Mouse (Mus musculus) brain, embryonic 18.5 days (tissue): ENCODE results near the gene Caap1.

Source experiments
- DNase-seq: peaks from one replicate; pipeline ENCODE4 v3.0.0-alpha.2; 2012; ENCODE audit warnings: low read depth, low spot score

Caap1 gene

GRCm38 (mm10) chr4:94556265-94557054 lies at the start of gene Caap1, which contains the start of gene Gm10306:
Gene Caap1 (minus strand): TSS chr4:94556796.
Gene Gm10306 (plus strand): TSS chr4:94556546.
- peak; percentile 82 for DNase-seq

GRCm38 (mm10) chr4:94605591-94605990 lies 49.0 kb upstream of the Caap1 start:
- DNase-seq: no peak

GRCm38 (mm10) chr4:94604452-94605019 lies 47.9 kb upstream of the Caap1 start:
- DNase-seq: no peak

- DNase-seq: peak; percentile 85
These were observed 46.5 kb upstream of the Caap1 start, which contains the start of gene Plaa for GRCm38 (mm10) chr4:94603031-94603629. Gene Plaa (minus strand): TSS chr4:94603244.

GRCm38 (mm10) chr4:94602496-94603030 lies 46.0 kb upstream of the Caap1 start:
- DNase-seq: no peak

- no peak for DNase-seq
These were observed 44.8 kb upstream of the Caap1 start for GRCm38 (mm10) chr4:94601395-94601794.

GRCm38 (mm10) chr4:94592709-94593108 lies 36.1 kb upstream of the Caap1 start:
- no peak for DNase-seq

GRCm38 (mm10) chr4:94591765-94592381 lies 35.3 kb upstream of the Caap1 start:
- no peak for DNase-seq

GRCm38 (mm10) chr4:94572677-94573076 lies 16.1 kb upstream of the Caap1 start:
- DNase-seq: no peak

GRCm38 (mm10) chr4:94564297-94564696 lies 7.7 kb upstream of the Caap1 start:
- DNase-seq: no peak

- no peak for DNase-seq
These were observed 5.5 kb upstream of the Caap1 start for GRCm38 (mm10) chr4:94561954-94562648.

- no peak for DNase-seq
These were observed 3.7 kb upstream of the Caap1 start for GRCm38 (mm10) chr4:94560316-94560715.

GRCm38 (mm10) chr4:94559266-94559665 lies 2.7 kb upstream of the Caap1 start:
- DNase-seq: no peak

GRCm38 (mm10) chr4:94557145-94557544 lies 549 bp upstream of the Caap1 start:
- DNase-seq: no peak

- DNase-seq: no peak
These were observed 1.6 kb downstream of the Caap1 start for GRCm38 (mm10) chr4:94554955-94555494.

GRCm38 (mm10) chr4:94544321-94544720 lies 12.3 kb downstream of the Caap1 start:
- DNase-seq: no peak

GRCm38 (mm10) chr4:94543041-94543440 lies 13.6 kb downstream of the Caap1 start:
- no peak for DNase-seq

GRCm38 (mm10) chr4:94533205-94533604 lies 23.4 kb downstream of the Caap1 start:
- no peak for DNase-seq

- no peak for DNase-seq
These were observed 27.1 kb downstream of the Caap1 start for GRCm38 (mm10) chr4:94529448-94529847.

- no peak for DNase-seq
These were observed 33.3 kb downstream of the Caap1 start for GRCm38 (mm10) chr4:94523321-94523720.

GRCm38 (mm10) chr4:94517631-94518030 lies 39.0 kb downstream of the Caap1 start:
- peak; percentile 50 for DNase-seq
